Mouse (Mus musculus) Muller cell, postnatal 12 days (primary cell): Measurements from ENCODE around the gene Bap1.

Experiments
- DNase-seq: peaks from one replicate; pipeline ENCODE4 v3.0.0-alpha.2; 2015; ENCODE audit errors: inconsistent ontology term

Gene Bap1

GRCm38 (mm10) chr14:31251084-31251604, at the start of gene Bap1, which contains the start of gene Phf7:
Gene Bap1 (plus strand): TSS chr14:31251450.
Gene Phf7 (minus strand): TSS chr14:31251317.
- peak; percentile 98 for DNase-seq

- no peak for DNase-seq
Measured at GRCm38 (mm10) chr14:31204844-31205243, 46.4 kb upstream of the Bap1 start.

- DNase-seq: peak; percentile 53
Measured at GRCm38 (mm10) chr14:31205244-31205561, 46.0 kb upstream of the Bap1 start.

- peak; percentile 70 for DNase-seq
Measured at GRCm38 (mm10) chr14:31205562-31206467, 45.4 kb upstream of the Bap1 start.

- DNase-seq: peak; percentile 94
Measured at GRCm38 (mm10) chr14:31206472-31206981, 44.7 kb upstream of the Bap1 start.

- no peak for DNase-seq
Measured at GRCm38 (mm10) chr14:31207070-31207830, 44.0 kb upstream of the Bap1 start.

DNA sequence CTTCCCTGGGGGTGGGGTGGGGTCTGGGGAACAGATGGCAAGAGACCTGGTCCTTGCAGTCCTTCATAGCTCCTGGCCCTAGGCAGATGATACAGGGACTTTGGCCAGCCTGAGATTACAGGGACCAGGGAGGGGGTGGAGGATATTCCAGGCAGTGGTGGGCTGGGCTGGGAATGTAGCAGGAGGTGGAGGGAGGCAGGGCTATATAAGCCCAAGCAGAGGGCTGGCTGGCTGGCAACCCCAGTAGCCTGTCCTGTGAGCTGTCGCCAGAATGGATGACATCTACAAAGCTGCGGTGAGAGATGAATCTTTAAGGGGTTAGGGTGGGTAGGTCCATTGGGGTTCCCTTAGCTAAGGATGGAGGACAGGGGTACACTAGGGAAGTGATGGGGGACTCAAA, 43.2 kb upstream of the Bap1 start, which contains the start of gene Tnnc1:
Gene Tnnc1 (plus strand): TSS at position 229 of the 400 bp plus-strand sequence.
- DNase-seq: no peak

DNA sequence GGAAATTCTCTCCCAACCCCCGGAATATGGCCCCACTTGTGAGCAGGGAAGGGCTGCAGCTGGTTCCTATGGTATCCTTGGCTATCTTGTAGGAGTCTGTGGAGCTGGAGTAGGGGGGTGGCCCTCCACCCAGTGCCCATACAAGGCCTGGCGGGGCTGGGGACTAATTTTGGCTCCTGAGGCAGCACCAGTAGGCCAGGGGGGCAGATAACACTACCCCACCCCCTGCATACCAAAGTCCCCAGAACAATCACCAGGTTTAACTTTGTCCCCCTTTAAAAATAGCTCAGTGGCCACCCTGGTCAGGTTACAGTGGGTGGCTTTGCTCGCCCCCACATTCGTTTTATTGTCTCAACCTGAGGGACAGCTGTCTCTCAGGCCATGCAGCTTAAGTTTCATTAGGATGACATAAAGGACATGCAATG, 42.1 kb upstream of the Bap1 start:
- no peak for DNase-seq

- no peak for DNase-seq
Measured at GRCm38 (mm10) chr14:31211854-31212253, 39.4 kb upstream of the Bap1 start.

- no peak for DNase-seq
Measured at GRCm38 (mm10) chr14:31212499-31212898, 38.8 kb upstream of the Bap1 start.

DNA sequence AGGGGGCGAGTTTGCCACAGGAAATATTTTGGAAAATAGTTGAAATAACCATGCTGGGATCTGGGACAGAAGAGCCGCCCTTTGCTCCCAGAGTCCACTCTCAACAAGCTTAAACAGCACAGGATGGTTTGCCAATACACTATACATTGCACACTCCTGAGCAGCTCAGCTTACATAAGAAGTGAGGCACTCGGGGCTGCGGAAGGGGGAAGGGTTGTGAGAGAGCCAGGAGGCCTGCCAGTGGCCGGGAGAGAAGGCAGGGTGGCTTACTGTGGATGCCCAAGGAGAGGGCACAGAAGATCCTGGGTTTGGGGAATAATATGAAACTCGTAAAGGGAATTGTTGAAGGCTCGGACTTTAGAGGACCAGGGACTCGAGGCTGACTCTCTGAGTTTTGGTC, 37.4 kb upstream of the Bap1 start:
- no peak for DNase-seq

- no peak for DNase-seq
Measured at GRCm38 (mm10) chr14:31214684-31215083, 36.6 kb upstream of the Bap1 start.

DNA sequence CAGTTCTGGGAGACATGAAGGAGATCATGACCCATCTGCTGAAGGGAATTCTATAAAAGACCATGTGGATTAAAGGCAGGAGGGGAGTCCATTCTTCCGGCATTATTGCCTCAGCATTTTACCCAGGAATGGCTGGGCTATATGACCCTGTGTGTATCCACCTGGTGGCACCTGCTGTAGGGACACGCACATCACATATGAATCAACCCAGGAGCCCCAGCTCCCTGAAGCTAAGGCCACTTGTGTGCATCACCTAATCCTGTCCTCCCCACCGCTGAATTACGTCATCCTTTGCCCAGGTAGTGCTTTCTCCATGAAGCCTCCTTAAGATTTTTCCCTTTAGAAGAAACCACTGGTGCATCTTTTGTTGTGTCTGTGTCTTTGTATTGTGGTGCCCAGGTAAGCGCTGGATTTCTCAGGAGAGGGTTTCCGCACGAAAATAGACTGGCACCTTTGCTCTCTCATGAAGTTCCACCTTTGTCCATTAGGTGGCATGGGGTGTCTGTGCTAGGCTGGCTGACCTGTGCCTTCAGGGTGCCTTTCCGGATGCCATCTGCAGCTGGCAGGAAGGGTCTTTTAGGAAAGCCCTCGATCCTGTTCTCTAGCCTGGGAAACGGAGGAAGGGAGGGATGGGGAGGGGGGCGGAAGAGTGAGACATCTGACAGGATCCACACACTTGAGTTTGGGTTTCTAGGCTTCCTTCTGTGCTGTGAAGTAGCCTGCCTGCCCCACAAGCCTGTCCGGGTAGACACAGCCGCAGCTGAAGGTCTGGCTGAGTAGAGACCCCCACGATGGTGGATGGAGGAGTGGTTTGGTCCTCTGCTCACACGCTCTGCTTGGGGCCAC, 35.9 kb upstream of the Bap1 start:
- peak; percentile 51 for DNase-seq

DNA sequence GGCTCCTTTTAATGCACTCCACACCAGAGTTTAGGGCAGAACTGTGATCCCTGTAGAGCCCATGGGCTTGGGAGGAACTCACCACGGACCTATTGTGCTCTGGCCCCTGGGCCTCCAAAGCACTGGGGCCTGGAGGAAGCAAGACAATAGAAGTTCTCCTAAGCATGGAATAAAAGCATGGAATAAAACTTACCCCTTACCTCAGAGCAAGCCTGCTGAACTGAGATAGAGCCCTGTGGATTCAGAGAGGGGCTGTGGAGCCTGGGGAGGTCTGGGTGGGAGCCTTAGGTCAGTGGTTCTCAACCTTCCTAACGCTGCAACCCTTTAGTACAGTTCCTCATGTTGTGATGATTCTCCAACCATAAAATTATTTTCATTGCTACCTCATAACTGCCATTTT, 34.4 kb upstream of the Bap1 start, which contains the start of gene Nisch:
Gene Nisch (minus strand): TSS at position 101 of the 400 bp plus-strand sequence.
- DNase-seq: no peak

DNA sequence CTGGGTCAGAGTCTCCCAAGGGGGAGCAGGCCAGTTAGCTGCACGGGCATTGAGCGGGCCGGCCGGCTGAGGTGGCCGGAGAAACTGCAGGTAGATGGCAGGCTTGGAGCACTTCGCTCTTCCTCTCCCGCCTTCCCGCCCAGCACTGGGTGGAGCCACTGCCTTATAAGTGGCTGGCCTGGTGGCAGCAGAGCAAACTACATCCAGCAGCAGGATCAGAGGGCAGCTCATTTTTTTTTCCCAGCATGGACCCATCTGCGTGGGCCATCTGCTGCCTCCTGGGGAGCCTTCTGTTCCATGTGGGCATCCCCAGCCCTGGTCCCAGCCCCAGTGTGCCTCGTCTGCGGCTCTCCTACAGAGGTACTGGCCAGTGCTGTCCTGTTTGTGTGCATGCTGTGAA, 33.6 kb upstream of the Bap1 start, which contains the start of gene Sema3g:
Gene Sema3g (plus strand): TSS at position 195 of the 400 bp plus-strand sequence.
- peak; percentile 69 for DNase-seq

DNA sequence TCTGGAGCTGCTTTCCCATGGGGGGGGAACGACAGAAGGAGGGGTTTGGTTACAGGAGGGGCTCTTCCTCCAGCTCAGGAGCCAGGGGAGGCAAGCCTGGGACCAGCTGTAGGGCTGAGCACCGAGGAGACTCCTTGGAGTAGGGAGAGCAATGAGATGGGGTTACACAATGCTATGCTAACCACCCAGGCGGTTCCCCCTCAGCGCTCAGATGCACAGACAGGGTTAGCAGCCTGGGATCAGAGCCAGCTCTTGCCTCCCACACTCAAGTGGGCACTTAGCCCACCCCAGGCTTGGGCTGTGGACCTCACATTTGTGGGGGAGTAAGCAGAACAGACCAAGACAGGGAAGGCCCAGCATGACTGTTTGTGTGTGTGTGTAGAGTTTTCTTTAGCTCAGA, 24.3 kb upstream of the Bap1 start:
- DNase-seq: peak; percentile 65

GRCm38 (mm10) chr14:31228234-31228633, 23.0 kb upstream of the Bap1 start:
- no peak for DNase-seq

GRCm38 (mm10) chr14:31230442-31230841, 20.8 kb upstream of the Bap1 start:
- DNase-seq: no peak

GRCm38 (mm10) chr14:31232404-31233069, 18.7 kb upstream of the Bap1 start:
- DNase-seq: no peak
